Mouse (Mus musculus): ENCODE results near the gene Hps3.
A peak's percentile ranks its signal among the peaks of the same experiment; 100 is the strongest.
"Not testable (repeated sequence)": the region's sequence is repeated elsewhere in the genome, so short reads cannot be mapped to it uniquely, and the experiment has no call there.

Gene Hps3

DNA sequence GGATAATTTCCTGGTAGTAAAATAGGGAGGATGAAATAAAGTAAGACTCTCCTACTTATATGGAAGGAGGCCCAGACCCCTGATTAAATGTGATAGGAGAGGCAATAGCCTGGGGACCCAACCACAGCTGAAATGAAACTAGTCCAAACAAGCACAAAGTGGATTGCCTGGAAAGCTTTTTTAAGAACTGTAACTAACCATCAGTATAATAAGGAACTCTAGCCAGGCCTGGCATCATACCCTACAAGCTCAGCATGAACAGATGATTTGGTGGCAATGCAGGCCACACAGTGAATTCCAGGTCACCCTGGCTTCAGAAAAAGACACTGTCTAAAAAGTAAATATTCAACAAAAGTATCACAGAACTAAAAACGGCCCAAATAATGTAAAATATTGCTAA lies 29.5 kb downstream of the Hps3 start:
- no peak for DNase-seq

- DNase-seq, result no peak
Measured at GRCm38 (mm10) chr3:20004422-20004821, 30.7 kb downstream of the Hps3 start.

GRCm38 (mm10) chr3:20002786-20003185 lies 32.3 kb downstream of the Hps3 start:
- peak; percentile 43 to 44 for DNase-seq

DNA sequence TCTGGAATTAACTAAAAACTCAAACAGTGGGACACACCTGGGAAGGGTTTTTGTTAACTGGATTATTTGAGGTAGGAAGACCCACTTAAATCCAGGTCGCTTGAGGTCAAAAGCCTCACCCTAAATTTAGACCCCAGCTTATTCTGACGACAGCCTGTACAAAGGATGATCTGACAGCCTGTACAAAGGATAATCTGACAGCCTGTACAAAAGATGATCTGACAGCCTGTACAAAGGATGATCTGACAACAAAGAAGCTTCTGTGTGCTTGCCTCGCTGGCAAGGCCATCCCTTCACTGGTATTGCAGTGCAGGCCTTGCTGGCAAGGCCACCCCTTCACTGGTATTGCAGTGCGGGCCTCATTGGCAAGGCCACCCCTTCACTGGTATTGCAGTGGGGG lies 34.3 kb downstream of the Hps3 start:
- DNase-seq, result no peak

DNA sequence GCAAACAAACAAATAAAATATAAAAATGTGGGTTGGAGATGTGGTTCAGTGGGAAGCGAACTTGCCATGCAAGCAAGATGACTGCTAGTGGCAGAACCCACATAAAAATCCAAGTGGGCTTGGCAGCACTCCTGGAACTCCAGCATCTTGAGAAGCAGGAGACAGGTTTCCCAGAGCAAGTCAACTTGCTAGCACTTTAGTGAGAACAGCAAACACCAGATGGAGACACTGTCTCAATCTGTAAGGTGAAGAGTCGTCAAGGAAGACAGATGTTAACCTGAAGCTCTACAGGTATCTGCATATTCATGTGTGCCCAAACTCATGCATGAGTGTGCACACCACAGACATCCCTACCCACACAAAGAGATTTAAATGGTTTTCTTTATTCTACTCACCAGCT lies 35.6 kb downstream of the Hps3 start:
- DNase-seq, result no peak

- DNase-seq, result no peak
Measured at GRCm38 (mm10) chr3:19992388-19992787, 42.7 kb downstream of the Hps3 start.

GRCm38 (mm10) chr3:19990031-19990430 lies 45.1 kb downstream of the Hps3 start:
- DNase-seq, result no peak

GRCm38 (mm10) chr3:19986123-19986522 lies 49.0 kb downstream of the Hps3 start:
- DNase-seq, result no peak

- no peak for DNase-seq
Measured at GRCm38 (mm10) chr3:19982846-19983245, 52.3 kb downstream of the Hps3 start.

DNA sequence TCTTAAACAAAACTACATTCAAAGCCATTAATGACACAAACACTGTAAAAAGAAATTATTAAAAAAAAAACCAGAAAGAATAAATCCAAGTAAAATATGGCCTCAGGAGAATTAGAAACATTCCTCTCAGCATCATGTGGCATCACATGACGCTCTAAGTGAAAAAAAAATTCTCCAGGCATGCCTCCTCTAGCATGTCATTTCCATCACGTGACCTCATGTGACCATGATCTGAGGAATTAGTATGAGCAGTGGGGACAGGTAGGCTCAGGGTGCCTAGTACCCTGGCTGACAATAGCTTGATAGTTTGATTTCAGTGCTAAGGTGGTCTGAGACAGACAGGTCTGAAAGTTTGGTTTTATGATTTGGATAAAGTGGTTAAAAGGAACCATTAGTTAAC lies 54.0 kb downstream of the Hps3 start:
- no peak for DNase-seq

GRCm38 (mm10) chr3:19978474-19978873 lies 56.6 kb downstream of the Hps3 start:
- no peak for DNase-seq

GRCm38 (mm10) chr3:19966072-19966471 lies 69.0 kb downstream of the Hps3 start:
- no peak for DNase-seq

DNA sequence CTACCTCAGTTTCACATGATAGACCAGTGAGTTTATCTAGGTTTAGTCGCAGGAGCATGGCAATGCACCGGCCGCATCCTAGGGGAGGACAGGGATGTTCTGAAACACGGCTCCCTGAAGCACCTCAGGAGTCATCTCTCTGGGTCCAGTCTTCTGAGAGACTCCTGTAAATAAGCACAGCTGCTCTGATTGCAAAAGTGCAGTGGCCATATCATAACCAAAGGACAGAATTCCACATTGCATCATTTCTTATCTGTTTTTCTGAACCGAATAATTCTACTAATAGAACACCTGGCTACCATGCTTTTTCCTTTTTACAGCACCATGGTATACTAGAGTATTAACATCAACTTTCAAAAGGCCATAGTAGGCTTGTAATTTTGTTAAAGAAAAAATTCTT lies 69.9 kb downstream of the Hps3 start:
- no peak for DNase-seq

DNA sequence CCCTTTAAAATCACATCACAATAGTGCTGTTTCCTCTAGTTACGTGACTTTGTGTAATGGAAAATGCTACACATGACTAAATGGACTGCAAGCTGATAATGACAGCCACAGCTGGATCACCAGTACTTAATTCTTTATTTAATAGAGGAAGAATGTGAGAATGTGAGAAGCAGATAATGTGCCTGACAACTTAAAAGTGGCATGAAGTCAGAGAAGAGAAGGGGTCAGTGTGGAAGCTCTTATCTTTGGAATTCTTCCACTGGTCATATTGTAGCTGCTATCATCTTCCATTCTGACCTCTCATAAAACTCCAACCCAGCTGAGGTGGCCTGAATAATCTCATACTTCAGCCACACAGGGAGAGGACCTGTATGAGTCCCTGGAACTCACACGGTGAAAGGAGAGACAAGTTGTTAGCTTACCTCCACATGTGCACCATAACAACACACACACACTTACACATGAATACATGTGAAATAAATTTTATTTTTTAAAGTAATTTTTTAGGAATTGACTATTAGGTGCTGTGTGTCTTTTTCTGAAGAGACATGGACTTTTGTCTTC lies 70.4 kb downstream of the Hps3 start:
- no peak for DNase-seq

- no peak for DNase-seq
Measured at GRCm38 (mm10) chr3:19962769-19963513, 72.2 kb downstream of the Hps3 start.

DNA sequence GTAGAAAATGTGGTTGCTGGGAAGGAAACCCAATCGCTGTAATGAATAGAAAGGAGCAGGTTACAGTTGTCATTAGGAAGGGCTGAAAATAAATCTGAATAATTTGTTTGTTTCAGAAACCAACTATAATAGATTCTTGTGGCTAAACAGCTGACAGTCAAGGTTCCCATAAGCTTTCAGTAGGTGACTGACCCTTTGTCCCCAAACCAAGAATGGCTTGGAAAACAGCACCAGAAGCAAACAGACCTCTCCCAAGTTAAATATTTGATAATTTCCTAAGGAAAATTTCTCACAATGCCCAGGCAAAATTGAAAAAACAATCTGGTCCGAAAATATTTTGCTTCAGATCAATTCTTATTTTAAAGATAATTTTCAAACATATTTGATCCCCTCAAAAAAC lies 73.8 kb downstream of the Hps3 start:
- no peak for DNase-seq

DNA sequence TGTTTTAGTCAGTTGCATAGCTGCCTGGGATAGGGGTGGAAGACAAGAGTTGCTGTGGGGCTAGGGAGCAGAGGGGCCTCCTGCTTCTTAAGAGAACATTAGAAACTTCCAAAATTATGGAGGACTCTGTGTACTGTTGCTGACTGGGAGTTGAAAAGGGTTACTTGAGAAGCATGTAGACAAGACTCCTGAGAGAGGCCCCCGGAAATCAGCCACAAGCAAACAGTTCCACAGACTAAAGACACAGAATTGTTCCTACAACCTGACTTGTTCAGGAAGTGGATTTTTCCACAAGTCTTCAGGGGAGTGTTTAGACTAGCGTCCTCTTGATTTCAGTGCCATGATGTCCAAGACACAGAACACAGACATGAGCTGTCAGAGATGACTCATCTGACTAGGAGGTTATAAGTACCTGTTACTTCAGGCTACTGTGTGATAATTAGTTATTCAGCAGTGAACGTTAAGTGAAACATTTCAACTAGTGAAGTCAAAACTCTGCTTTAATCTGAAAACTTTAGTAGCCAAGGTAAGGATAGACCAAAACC lies 74.5 kb downstream of the Hps3 start:
- DNase-seq, result no peak

- no peak for DNase-seq
Measured at GRCm38 (mm10) chr3:19958983-19959382, 76.1 kb downstream of the Hps3 start.

- no peak for DNase-seq
Measured at GRCm38 (mm10) chr3:19958031-19958430, 77.1 kb downstream of the Hps3 start.

- DNase-seq, result no peak
Measured at GRCm38 (mm10) chr3:19956885-19957284, 78.2 kb downstream of the Hps3 start, which contains the start of gene Cp. TSS of gene Cp (plus strand) at chr3:19957054.

GRCm38 (mm10) chr3:19953865-19954264 lies 81.2 kb downstream of the Hps3 start:
- DNase-seq, result no peak

DNA sequence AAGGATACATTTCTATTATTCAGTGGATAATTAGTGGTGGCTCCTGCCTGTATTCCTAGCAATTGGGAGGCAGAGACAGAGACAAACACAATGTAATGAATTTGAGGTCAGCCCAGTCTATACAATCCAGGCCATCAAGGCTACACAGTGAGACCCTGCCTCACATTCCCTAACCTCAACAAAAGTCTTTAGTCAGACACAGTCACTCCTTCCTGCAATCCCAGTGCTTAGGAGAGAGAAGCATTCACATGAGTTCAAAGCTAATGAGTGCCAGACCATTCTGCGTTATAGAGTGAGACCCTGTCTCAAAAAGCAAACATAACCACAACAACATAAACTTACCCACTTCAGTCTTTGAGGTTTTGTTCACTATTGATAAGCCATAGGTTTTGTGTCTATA lies 81.7 kb downstream of the Hps3 start:
- DNase-seq, result no peak

GRCm38 (mm10) chr3:19949401-19949800 lies 85.7 kb downstream of the Hps3 start:
- not testable (repeated sequence) for DNase-seq

DNA sequence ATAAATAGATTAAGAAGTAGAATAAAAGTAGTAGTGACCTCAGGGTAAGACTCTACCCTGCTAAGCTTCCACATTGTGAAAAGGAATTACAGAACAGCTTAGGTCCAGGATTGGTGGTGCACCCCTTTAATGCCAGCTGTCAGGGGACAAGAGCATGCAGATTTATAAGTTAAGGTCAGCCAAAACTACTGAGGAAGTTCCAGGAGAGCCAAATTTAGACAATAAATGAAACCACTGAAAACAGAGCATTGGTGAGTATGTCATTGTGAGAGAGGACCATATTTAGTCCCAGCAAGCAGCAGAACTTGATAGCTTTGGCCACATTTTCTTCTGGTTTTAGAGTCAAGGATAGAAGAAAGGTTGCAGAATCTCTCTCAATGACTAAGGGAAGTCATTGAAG lies 86.6 kb downstream of the Hps3 start:
- DNase-seq, result no peak

Measured in B cell, adult 2 months (primary cell).